Mouse (Mus musculus): ENCODE results near the gene Ccdc33.

Gene Ccdc33

DNA sequence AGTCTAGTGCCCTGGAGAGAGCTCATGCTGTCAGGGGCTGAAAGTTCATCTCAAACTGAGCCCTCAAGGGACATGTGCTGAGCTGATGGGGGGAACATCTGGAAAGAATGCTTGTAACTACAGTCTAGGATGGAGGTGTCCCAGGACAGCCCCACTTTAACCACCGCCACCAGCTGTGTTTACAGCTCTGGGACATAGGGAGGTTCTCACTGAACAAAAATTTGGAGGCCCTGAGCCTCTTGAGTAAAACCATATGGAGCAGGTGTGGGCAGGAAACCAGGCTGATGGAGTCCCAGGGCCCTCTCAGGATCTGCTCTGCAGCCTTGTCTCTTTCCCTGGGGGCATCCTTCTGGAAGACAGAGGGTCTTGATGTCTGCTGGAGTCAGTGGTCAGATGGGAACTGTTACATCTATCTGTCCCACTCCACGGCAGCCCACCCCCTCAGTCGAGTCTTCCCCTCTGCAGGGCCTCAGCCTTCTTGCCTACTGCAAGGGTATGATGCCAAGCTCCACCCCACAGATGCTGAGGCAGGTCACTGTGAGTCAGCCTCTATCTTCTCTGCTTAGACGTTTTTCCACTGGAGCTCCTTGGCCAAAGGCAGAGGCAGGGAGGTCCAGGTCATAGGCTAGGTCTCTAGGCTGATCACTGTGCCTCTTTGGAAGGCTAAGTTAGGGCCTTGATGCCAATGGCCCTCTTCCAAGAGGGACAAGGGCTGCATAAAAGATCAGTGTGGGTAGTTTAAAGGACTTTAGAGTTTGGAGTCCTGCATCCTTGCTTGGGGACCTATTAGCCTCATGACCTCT is 26.8 kb downstream of the Ccdc33 start:
- peak in 1 of 2 experiments; percentile 5 for DNase-seq

DNA sequence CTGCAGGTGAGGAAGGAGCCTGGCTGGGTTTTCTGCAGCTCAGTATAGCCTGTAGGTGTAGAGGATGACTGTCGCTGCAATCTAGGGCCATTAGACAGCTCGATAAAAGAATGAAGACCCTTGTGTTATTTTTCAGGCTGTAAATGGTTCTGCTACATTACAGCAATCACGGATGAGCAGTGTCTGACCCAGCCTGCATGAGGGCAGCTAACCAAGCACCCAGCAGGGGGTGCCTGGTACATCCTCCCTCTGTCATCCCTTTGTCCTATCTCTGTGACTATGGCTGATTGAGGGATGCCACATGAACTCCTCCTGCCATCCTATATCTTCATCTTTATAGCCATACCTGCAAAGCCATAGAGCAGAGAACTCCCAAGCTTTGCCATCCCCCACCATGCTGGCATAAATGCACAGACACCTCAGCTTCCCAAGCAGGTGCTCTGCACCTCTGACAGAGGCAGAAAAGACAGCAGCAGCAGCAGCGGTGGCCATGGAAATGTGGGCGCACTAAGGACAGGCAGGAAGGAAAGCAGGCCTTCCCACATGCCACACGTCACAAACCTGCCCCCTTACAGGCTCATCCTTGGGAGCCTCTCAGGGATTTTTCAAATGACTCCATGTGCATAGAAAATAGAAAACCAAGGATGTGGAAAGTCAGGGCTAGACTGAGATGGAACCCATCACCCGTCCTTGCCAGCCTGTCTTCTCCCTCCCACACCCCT is 31.2 kb downstream of the Ccdc33 start:
- no peak for DNase-seq

DNA sequence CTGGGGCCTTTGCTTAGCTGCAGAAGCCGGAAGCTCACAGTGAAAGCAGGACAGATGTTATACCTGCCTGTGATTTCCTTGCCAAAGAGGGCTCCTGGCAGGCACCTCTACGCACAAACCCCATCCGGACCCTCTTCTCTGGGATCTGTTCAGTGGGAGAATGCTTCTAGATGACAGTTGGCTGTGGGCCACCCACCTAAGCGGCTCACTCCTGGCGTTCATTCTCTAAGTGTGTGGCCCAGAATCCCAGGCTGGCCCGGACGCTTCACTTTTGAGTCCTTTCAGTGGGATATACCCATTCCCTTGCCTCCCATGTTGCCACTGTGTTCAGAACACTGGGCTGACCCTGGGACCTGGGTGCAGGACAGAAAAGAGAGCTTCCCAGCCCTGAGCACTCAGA is 31.8 kb downstream of the Ccdc33 start:
- DNase-seq: no peak

DNA sequence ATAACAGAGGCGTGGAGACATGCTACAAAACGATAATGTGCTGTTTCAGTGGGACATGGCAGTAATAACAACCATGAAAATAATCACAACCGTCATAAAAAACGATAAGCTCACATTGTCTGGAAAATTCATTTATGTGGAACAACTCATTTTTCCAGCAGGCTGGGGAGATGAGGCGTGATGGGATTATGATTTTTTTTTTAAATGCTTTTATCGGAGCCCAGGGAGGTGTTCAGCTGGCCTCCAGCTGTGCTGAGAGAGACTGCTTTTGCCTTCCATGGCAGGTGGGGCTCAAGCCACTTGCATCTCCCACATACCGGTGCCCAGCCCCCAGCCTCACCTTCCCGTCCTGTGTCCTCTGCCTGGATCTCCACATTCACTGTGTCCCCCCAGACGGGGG is 32.4 kb downstream of the Ccdc33 start:
- DNase-seq: no peak

DNA sequence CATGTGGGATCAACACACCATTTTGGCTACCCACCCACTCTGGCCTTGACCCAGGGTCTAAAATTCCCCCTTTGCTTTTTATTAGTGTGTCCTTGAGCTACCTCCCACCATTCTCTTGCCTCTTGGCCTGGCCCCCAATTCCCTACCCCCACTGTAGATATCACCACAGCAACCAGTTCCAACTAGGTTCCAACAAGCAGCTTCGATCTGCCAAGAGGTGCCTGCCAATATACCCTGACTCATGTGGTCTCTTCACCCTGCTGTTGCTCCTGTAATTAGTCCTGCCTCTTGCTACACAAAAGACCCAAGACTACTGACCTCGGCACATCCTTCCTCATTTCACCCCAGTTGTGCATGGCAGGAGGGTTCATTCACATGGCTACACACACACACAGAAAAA is 33.5 kb downstream of the Ccdc33 start:
- DNase-seq: no peak

DNA sequence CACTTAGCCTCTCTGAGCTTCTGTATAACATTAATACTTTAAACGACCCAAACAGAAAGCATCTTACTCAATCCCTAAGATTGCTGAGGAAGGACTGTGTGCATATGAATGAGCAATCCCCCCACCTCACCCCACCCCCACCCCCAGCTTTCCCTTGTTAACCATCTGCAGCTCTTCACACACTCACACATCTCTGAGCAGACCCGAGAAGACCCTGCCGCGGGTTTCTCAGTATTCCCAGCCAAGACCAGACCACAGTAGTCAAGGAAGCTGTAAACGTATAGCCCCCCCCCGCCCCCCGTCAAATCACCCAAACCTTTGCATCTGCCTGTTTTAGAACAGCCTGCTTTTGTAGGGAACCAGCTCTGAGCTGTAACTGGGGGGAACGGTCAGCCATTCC is 34.0 kb downstream of the Ccdc33 start:
- no peak for DNase-seq

DNA sequence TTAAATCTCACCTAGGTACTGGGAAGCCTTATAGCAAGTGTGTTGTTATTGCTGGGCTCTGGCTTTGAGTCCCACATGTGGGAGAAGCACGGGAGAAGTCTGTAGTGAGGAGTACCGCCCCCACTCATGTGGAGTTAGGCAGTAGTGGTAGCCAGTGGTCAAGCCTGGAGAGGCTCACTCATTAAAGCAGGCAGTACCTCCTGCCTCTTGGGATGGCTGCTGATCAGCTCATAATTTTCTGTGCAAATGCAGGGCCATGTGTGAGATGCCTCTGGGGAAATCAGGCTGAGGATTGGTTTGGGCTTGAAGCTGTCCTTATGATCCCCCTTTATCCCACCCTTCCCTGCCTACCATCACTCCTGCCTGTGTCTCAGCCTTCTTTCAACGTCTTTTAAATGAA is 44.1 kb downstream of the Ccdc33 start:
- no peak for DNase-seq

DNA sequence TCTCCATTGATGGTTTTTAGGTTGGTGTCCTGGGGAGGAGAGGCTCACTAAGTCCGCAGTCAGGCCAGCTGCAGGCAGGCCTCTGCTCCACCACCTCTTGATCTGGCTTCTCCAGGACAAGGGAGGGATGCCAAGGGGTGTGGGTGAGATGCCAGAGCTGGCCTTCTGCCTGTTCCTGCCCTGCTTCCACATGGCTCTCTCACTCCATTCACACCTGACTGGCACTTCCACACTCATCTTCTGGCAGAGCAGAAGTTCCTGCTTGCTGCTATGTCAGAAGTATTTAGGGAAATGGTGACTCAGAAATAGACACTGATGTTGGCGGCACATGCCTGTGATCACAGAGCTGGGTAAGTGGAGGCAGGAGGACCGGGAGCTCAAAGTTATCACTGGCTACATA is 51.1 kb downstream of the Ccdc33 start:
- no peak for DNase-seq

DNA sequence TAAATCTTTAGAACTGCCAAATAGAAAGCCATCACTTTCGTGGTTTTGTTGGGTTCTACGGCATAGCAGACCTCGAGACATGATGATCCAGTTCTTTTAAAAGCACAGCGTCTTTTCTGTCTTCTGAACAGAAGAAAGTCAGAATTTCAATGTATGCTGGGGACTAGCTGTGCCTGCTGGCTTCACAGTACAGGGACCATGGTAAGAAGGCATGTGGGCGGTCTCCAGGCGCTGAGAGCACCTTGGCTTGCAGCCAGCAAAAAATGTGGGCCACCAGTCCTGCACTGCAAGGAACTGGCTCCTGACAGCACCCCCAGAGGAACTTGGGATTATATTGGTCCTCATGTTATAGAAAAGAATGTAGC is 51.9 kb downstream of the Ccdc33 start:
- no peak for DNase-seq

DNA sequence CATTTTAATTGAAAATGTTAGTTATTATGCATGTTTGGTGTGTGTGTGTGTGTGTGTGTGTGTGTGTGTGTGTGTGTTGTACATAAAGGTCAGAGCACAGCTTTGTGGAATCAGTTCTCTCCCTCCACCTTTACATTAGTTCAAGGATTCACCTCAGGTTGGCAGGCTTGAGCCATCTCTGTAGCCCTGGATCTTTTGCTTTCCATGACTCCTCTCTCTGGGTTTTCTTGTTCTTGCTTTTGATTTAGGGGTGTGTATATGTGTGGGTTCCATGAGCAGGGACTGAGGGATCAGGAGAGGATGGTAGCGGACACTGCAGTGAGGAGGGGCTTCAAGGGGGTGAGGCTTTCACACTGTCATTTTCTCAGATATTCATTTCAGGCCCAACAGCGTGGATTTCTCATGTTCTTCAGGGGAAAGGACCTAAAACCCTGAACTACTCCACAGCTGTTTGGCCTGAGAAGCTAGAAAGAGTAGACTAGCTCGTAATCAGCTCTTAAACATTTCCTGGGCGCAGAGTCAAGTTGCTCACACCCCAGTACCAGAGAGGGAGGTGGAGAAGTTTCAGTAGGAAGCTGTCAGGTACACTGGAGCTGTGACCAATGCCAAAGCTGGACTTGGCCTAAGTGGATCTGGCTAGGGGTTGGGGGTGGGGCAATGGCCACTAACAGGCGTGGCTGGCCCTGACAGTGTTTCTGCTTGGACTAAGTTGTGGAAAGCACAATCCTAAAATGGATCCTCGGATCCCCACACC is 52.5 kb downstream of the Ccdc33 start:
- DNase-seq: no peak

DNA sequence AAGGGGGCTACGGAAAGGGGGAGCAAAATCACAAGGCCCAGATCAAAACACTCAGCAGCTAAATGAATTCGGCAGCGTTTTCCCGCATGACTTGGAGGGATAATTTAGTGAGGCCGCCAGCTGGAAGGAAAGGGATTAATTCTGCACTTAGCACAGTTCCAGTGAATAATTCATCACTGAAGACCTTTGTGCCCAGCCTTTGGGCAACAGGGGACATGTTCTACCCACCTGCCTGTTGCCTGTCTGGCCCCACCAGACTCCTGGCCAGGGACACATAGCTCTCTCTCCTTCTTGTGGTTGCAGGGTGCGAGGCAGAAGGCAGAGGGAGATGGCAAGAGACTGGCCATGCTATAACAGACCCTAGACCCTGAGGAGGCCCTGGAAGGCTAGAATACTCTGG is 53.1 kb downstream of the Ccdc33 start:
- peak in 1 of 2 experiments; percentile 17 for DNase-seq

DNA sequence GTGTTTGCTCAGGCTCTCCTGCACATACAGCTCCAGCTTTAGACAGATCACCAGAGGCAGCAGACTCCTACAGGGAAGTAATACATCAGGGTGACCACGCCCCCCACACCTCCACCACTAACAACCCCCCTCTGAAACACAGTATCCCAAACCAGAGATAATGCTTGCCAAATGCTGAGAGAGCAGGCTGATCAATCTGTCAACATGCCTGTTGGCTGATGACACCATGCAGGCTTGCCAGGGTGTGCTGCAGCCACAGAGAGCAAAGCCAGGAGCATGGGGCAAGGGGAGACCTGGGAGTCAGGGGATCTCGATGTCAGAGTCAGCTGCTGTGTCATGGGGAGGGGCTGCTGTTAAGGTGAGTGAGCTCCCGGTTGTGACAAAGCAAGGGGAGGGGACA is 55.1 kb downstream of the Ccdc33 start, which contains the start of gene Stra6:
TSS of gene Stra6 (plus strand) at position 258 of the 400 bp plus-strand sequence.
- no peak for DNase-seq

DNA sequence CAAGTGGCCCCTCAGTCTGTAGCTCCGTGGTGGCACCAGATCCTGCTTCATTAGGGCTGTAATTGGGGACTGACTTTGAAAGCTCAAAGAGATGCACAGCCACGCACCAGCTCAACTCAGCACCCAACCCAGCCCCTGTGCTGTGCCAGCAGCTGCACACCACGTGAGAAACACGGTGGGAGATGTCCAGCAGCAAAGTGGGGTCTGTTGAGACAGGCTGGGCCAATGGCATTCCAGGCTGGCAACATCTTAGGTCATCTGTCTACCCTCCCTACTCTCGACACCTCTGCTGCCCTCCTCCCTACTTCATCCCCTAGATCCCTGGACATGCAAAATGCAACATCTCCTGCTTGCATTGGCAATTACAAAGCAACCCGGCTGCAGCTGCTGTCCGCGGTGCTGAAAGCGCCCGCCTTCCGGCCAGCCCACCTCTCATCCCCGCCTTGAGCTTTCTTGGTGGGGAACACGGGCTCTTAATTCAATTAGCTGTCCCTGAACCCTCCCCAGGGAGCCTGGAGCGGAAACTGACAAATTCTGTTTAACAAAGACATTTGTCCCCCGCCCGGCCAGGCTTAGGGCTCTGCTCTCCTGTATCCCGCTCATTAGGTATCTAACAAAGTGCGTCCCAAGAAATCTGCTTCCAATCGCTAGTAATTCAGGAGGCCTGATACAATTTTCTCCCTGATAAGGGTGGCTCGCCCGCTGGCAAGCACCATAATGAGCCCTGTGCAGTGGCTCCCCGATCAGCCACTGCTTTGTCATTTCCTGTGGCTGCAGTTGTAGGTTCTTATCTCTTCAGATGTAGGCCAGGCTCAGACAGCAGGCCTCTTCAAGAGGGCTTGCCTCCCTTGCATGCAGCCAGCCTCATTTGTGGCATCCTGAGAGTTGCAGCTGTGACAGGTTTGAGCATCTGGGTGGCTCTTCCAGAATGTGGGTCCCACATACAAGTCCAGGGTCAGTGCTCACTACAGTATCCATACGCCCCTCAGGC is 57.7 kb downstream of the Ccdc33 start:
- peak; percentile 29 to 81 for DNase-seq

DNA sequence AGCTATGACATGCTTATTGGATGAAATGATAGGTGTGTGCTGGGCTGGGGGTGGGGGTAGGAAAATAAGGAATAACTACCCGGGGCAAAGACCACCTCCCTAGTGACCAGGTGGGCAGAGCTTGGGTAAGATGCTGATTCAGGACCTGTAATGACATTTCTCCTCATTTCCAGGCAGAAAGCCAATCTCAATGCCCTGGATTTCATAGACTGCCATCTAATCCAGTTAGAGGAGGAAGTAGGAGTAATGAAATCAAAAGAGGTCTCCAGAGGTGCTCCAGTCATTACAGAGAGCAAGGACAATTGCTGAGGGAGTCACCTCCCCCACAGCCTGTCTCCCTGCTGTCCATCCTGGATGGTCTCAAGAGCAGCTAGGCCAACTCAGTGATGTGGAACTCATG is 58.7 kb downstream of the Ccdc33 start:
- no peak for DNase-seq

DNA sequence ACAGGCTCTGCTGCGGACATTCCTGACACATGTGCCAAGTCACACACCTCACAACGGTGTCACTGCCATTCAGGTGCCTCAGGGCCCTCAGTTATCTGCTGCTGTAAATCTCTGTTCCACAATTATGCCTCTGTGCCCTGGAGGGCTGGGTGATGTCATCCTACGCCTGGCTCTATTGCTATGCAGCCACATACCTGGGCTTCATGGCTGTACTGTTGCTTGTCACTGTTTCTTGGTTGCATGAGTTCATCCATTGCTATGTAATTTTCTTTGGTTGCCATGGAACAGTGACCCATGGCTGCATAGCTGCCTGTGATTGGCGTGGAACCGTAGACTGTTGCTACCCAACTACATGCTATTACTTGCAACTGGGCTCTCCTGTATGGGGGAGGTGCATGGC is 63.0 kb downstream of the Ccdc33 start:
- no peak for DNase-seq

DNA sequence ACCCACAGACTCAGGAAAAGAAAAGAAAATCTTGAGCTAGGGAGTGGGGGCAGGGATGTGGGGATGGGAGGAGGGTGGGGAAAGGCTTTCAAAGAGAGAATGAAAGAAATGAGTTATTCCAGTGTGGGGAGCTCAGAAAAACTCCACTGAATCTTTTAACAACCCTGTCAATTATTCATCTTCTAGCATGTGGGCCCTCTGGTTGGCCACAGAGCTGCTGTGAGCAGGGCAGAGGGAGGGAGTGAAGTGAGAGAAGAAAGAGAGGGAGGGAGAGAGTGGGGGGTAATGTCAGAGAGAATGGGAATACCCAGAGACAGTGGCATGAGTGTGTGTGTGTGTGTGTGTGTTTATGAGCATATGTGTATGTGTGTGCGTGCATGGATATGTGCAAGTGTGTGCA is 64.6 kb downstream of the Ccdc33 start:
- DNase-seq: no peak

DNA sequence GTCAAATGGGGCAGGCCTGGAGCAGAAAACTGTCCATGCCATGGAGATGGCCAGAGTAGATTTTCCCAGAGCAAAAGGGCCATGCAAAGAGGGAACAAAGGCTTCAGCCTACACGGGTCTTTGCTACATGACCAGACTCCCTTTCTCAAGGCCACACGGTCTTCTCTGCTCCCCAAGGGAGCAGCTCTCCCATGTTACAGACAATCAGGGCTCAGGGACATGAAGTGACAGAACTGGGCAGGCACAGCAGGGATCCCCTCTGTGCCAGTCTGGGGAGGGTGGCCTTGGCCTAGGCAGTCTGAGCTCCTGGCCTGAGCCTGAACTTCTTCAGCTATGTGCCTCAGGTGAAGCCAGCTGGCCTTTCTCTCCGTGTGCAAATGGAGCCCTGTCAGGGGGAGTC is 65.1 kb downstream of the Ccdc33 start:
- DNase-seq: no peak

DNA sequence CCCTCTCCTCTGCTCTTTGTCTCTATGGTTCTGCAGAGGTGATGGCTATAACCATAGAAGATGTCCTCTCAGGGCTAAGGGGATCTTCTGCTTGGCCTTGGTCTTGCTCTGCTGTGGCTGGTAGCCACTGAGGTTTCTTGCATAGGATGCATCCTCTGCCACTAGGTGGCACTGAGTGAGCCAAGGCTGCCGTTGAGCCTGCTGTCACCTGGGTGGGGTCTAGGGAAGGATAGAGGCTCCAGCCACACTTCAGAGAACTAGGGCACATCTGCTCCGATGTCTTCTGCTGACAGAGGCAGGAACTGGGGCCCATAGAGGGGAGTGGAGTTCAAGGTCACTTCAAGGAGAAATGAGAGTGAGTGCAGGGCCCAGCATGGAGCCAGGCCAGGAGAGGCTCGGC is 65.5 kb downstream of the Ccdc33 start:
- DNase-seq: peak; percentile 35 to 70

DNA sequence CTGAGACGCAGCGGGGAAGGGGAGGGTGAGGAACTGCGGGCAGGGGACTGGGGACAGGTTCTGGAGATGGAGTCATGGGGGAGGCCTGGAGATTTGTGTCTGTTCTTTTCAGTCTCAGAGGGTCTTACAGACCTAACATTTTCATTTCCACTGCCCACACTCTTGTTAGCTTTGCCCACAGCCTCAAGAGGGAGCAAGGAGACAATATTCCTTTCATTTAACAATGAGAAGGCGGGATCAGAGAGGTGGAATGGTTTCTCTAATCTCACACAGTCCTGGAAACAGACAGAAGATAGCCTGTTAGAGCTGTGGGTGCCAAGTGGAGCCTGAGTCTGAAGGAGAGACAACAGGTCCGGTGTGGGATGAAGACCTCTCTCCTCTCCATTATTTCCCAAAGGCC is 66.7 kb downstream of the Ccdc33 start:
- no peak for DNase-seq

DNA sequence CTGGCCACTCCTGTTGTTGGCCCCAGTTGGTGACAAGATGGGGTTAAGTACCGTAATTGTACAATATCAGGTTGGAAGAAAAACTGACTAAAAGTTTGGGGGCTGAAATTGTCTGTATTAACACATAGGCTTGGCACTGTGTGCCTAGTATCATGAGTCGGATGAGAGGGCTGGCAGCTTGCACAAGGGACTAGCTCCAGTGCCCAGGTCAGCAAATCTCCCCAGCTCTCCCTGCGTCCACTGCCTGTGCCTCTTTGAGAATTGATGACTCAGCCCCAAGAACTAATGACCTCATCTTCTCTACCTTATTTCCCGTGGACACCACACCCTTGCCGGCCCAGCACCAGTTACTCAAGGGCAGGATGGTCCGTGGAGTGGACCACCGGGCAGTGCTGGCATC is 68.8 kb downstream of the Ccdc33 start:
- no peak for DNase-seq

DNA sequence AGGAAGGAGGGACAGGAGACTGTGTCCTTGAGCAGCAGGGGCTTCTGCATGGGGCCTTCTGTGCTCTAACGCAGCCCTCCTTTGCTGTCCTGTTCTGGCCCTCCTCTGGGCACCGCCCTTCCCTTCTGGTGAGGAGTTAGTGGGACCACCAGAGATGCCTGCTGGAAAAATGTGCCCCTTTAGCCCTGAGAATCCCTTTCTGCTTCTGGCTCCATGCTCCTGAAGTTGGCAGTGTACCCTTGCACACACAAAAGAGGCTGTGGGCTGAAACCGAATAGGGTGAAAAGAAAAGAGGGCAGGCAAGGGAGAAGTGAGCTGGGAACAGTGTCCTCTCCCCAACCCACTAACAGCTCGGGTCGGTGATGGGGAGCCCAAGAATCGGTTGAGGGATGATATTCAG is 69.4 kb downstream of the Ccdc33 start:
- no peak for DNase-seq

DNA sequence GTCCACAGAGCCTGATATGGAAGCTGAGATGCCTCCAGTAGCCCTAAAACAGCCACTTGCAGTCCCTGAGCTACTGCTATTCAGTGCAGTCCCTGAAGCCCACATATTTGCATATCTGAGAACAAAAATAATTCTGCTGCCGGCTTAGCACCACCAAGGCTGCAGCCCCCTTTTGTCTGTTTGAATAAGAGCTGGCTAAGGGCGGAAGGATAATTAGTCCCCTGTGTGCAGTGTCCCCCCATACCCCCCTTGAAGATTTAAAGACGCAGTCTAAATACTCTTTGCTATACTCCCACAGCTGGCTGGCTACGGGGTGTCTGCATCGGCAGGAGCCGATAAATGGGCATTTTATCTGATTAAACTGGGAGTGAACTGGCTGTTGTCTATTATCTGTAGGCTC is 70.0 kb downstream of the Ccdc33 start:
- DNase-seq: no peak

DNA sequence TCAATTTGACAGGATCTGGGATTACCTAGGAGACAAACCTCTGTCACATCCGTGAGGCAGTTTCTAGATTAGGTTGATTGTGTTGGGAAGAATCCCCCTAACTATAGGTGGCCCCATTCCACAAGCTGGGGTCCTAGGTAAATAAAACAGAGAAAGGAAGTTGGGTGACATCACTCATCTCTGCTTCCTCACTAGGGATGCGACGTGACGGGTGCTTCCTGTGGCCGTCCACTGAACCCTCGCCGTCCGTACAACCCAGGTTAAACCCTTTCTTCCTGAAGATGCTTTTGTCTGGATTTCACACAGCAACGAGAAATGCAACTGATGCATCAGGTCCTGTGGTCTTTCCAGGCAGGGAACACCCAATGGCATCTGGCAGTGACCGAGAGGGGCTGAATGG is 71.6 kb downstream of the Ccdc33 start:
- peak; percentile 51 to 67 for DNase-seq

Measured in kidney, postnatal 36 days (tissue).